Mouse (Mus musculus): Measurements from ENCODE around the gene Cd276.

GRCm38 (mm10) chr9:58541895-58542338, 13.3 kb downstream of the Cd276 start:
- TF ChIP-seq CTCF (conservative IDR thresholded peaks at IDR 0.05; ENCODE audit: insufficient read depth, insufficient read length, low read depth, low read length) (no peak), POLR2A (IDR thresholded peaks at IDR 0.05; ENCODE audit: low read depth, low read length) (no peak)

Data from kidney, adult 2 months (tissue).